Mouse (Mus musculus) megakaryocyte, embryonic 14.5 days (primary cell): ENCODE results near the gene Cdca4. TPM values are rescaled to one million over a fixed set of nuclear protein-coding genes. Genes with fewer than 3 reads are reported as not detected.
"Not testable (repeated sequence)": the region's sequence is repeated elsewhere in the genome, so short reads cannot be mapped to it uniquely, and the experiment has no call there.

Experiments used
- H3K27me3 ChIP-seq: replicated peaks from 2 replicates; pipeline ENCODE3; 2012; ENCODE audit warnings: inconsistent platforms
- H3K36me3 ChIP-seq: replicated peaks from 2 replicates; pipeline ENCODE3; 2012; ENCODE audit warnings: low read length, inconsistent platforms, mixed read lengths
- H3K4me1 ChIP-seq: 2 replicates; pipeline ENCODE4 v1.6.1; 2012; ENCODE audit warnings: inconsistent platforms
- H3K4me3 ChIP-seq: replicated peaks from 2 replicates; pipeline ENCODE3; 2012; ENCODE audit warnings: moderate library complexity, mild to moderate bottlenecking, inconsistent platforms
- H3K9me3 ChIP-seq: 2 replicates; pipeline ENCODE4 v1.6.1; 2012; ENCODE audit warnings: inconsistent platforms
- FLI1 ChIP-seq: IDR thresholded peaks from 2 replicates; pipeline ENCODE4 v1.6.1; 2012; ENCODE audit warnings: low read length, inconsistent platforms, mixed read lengths
- GATA1 ChIP-seq: IDR thresholded peaks from 3 replicates; pipeline ENCODE4 v1.6.1; 2012; ENCODE audit warnings: mixed read lengths, low read length, inconsistent platforms, borderline replicate concordance
- polyA plus RNA-seq: library from polyadenylated mRNA; stranded (reverse); fragments of >175 nt; gene quantifications from 2 replicates; pipeline ENCODE4 v1.2.3, GENCODE M21; 2012; ENCODE audit warnings: low replicate concordance; ENCODE audit not compliant: insufficient read depth

Gene Cdca4
- polyA plus RNA-seq, 1 experiment = 11.7 TPM

DNA sequence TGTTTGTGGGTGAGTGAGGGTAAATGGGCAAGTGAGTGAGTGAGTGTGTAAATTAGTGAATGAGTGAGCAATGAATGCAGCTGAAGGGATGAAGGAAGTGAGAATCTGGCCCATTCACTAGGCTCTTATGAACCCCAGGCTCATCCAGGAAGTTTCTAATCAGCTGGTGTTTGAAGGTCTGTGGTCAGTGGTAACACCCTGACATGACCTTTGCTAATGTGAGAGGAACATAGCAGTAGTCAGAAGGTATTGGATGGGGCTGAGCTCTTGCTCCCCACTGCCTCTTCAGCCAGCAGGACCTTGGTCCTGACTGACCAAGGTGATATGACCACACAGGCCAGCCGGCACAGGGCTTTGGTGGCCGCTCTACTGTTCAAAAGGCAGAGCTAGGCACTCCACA, 18.7 kb upstream of the Cdca4 start:
- H3K9me3 ChIP-seq = peaks cover 4% of the 10 kb centered on the region; the same call in 1 of the 2 replicates
- peaks cover 36% of the 10 kb centered on the region for H3K27me3 ChIP-seq
- peaks cover 17% of the 10 kb centered on the region for H3K36me3 ChIP-seq
- peaks cover 37% of the 10 kb centered on the region for H3K4me1 ChIP-seq
- TF ChIP-seq FLI1 (no peak), GATA1 (no peak)
- H3K4me3 ChIP-seq = no peak overlapping the region

DNA sequence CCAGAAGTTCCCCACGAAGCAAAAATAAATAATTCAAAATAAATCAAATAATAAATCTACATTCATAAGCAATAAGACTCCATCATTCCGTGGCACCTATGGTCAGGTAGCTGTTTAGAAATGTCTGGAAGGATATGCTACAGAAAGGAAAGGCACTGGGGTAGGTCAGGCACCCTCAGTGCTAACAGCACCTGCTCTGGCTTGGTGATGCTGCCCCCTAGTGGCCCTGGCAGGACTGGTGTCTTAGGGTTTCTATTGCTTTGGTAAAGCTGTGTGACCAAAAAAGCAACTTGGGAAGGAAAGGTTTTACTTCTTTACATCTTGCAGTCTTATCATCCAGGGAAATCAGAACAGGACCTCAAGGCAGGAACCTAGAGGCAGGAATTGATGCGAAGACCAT, 14.6 kb upstream of the Cdca4 start:
- H3K4me1 ChIP-seq = peaks cover 12% of the 10 kb centered on the region
- TF ChIP-seq FLI1 (no peak), GATA1 (no peak)
- H3K4me3 ChIP-seq = no peak overlapping the region
- H3K27me3 ChIP-seq = peaks cover 20% of the 10 kb centered on the region
- H3K36me3 ChIP-seq = no peaks in the 10 kb centered on the region
- H3K9me3 ChIP-seq = peaks cover 27% of the 10 kb centered on the region

DNA sequence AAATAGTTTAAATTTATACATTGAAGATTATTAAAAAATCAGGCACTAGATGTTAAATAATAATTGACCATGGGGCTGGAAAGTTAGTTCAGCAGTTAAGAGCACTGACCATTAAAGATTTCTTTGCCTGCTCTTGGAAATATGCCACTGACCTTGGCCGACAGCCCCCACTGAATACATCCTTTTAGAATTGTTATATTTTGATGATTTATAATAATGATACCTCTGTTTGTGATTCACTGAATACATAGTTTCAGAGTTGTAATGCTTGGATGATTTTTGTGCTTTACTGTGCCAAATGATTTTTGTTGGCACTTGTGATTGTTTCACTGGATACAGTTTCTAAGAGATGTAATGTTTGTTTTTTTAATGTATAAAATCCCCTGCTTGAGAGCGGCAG, 12.9 kb upstream of the Cdca4 start:
- H3K36me3 ChIP-seq, H3K4me1 ChIP-seq, H3K4me3 ChIP-seq: not testable (repeated sequence)
- peaks cover 24% of the 10 kb centered on the region for H3K9me3 ChIP-seq
- peaks cover 18% of the 10 kb centered on the region for H3K27me3 ChIP-seq

- Histone ChIP-seq H3K27me3 (peaks cover 18% of the 10 kb centered on the region), H3K9me3 (peaks cover 24% of the 10 kb centered on the region)
- H3K4me1 ChIP-seq, H3K4me3 ChIP-seq, H3K36me3 ChIP-seq: not testable (repeated sequence)
Observed at GRCm38 (mm10) chr12:112841338-112841892, 12.2 kb upstream of the Cdca4 start.

DNA sequence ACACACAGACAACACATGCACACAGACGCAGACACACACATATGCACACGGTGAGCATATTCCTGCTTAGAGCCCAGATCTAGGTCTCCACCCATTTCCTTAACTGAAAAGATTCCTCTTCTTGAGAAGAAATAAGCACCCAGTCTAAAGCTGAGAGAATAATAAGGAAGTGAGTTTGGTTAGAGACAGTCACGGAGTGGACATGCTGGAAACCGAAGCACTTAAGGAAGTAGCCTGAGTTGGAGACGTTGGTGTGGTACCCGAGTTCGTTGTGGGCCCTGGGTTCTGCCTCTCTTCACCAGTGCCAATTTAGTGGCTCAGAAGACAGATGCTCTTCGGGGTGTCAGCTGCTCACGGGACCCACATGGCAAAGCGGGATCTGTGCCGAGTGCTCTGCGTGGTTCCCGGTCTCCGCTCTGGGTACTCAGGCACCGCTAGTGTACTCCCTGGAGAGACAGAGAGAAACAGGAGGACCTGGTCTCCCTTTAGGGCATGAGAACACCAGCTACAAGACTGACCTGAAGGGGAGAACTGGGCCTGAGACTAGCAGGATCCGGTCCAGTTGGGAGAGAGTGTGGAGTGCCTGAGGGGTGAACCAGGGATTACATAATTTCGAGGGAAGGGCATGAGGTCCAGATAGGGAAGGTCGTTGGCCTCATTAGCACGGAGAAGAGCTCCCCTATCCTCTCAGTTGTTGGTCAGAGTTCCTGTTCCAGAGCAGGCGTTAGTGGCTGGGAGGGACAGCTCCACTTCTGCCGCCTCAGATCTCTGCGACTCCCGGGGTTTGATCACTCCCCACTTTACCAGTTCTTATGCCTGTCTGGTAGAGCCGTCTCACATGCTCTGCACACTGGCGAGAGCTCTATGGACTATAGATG, 11.2 kb upstream of the Cdca4 start:
- H3K4me1 ChIP-seq = peaks cover 4% of the 10 kb centered on the region; the same call in 1 of the 2 replicates
- TF ChIP-seq GATA1 (no peak), FLI1 (no peak)

GRCm38 (mm10) chr12:112835046-112835445, 5.8 kb upstream of the Cdca4 start:
- peaks cover 7% of the 10 kb centered on the region for H3K36me3 ChIP-seq
- TF ChIP-seq GATA1 (no peak), FLI1 (no peak)
- H3K4me3 ChIP-seq = no peak overlapping the region
- H3K9me3 ChIP-seq = peaks cover 14% of the 10 kb centered on the region
- H3K27me3 ChIP-seq = peaks cover 8% of the 10 kb centered on the region
- H3K4me1 ChIP-seq = peaks cover 22% of the 10 kb centered on the region

More for the DNA sequence above, 11.2 kb upstream of the Cdca4 start:
- Histone ChIP-seq H3K36me3 (no peaks in the 10 kb centered on the region), H3K27me3 (peaks cover 14% of the 10 kb centered on the region), H3K9me3 (peaks cover 24% of the 10 kb centered on the region), H3K4me3 (peak overlapping the region; percentile 12)

GRCm38 (mm10) chr12:112833527-112833926, 4.3 kb upstream of the Cdca4 start:
- TF ChIP-seq FLI1 = no peak
- no peak; the same call in 2 of the 3 replicates for TF ChIP-seq GATA1
- peaks cover 7% of the 10 kb centered on the region for H3K36me3 ChIP-seq
- peaks cover 6% of the 10 kb centered on the region for H3K27me3 ChIP-seq
- H3K4me1 ChIP-seq = peaks cover 25% of the 10 kb centered on the region
- H3K9me3 ChIP-seq = no peaks in the 10 kb centered on the region
- H3K4me3 ChIP-seq = peak overlapping the region; percentile 83

DNA sequence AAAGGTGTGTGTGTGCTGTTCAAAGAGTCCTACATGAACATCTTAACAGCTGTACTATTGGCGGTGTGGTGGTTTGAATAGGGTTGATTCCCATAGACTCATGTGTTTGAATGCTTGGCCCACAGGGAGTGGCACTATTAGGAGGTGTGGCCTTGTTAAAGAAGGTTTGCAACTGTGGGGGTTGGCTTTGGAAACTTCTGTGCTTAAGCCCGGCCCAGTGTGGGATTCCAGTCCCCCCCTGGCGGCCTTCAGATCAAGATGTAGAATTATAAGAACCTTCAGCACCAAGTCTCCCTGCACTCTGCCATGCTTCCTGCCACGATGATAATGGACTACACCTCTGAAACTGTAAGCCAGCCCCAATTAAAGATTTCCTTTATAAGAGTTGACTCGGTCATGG, 3.2 kb upstream of the Cdca4 start:
- H3K4me1 ChIP-seq = peaks cover 35% of the 10 kb centered on the region
- no peaks in the 10 kb centered on the region for H3K9me3 ChIP-seq
- peaks cover 12% of the 10 kb centered on the region for H3K36me3 ChIP-seq
- peaks cover 3% of the 10 kb centered on the region for H3K27me3 ChIP-seq
- TF ChIP-seq GATA1 (no peak), FLI1 (no peak)
- H3K4me3 ChIP-seq = no peak overlapping the region

DNA sequence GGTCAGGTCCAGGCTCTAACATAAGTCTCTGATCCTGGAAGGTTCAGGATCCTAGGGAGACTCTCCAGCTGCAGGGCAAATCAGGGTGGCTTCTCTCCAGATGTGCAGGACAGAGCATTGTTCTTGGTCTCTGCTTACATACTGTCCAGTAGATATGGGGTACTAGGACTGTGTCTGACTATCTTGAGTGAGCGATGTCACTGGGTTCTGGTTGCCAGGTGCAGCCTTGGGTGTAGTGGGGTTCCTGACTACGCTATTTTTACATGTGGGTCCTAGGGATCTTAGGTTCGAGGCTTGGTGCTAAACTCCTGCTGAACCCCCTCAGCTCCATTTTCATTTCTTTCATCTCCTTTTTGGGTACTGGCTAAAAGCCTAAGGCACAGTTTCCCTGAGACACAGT, 1.3 kb upstream of the Cdca4 start:
- TF ChIP-seq GATA1 = no peak
- no peak for TF ChIP-seq FLI1
- peaks cover 53% of the 10 kb centered on the region for H3K4me1 ChIP-seq

GRCm38 (mm10) chr12:112830141-112830540, 918 bp upstream of the Cdca4 start:
- Histone ChIP-seq H3K36me3 (peaks cover 31% of the 10 kb centered on the region), H3K9me3 (no peaks in the 10 kb centered on the region), H3K4me1 (peaks cover 57% of the 10 kb centered on the region), H3K4me3 (peak overlapping the region; percentile 98), H3K27me3 (peaks cover 3% of the 10 kb centered on the region)
- no peak for TF ChIP-seq FLI1
- no peak for TF ChIP-seq GATA1

More for the DNA sequence above, 1.3 kb upstream of the Cdca4 start:
- H3K9me3 ChIP-seq = no peaks in the 10 kb centered on the region
- peaks cover 29% of the 10 kb centered on the region for H3K36me3 ChIP-seq
- peaks cover 3% of the 10 kb centered on the region for H3K27me3 ChIP-seq
- H3K4me3 ChIP-seq = peak overlapping the region; percentile 98
